Mouse (Mus musculus) megakaryocyte, embryonic 14.5 days (primary cell): ENCODE results near the gene Ptpdc1.

Experiments used
- FLI1 ChIP-seq: IDR thresholded peaks from 2 replicates; pipeline ENCODE4 v1.6.1; 2012; ENCODE audit warnings: low read length, inconsistent platforms, mixed read lengths
- GATA1 ChIP-seq: IDR thresholded peaks from 3 replicates; pipeline ENCODE4 v1.6.1; 2012; ENCODE audit warnings: mixed read lengths, low read length, inconsistent platforms, borderline replicate concordance

DNA sequence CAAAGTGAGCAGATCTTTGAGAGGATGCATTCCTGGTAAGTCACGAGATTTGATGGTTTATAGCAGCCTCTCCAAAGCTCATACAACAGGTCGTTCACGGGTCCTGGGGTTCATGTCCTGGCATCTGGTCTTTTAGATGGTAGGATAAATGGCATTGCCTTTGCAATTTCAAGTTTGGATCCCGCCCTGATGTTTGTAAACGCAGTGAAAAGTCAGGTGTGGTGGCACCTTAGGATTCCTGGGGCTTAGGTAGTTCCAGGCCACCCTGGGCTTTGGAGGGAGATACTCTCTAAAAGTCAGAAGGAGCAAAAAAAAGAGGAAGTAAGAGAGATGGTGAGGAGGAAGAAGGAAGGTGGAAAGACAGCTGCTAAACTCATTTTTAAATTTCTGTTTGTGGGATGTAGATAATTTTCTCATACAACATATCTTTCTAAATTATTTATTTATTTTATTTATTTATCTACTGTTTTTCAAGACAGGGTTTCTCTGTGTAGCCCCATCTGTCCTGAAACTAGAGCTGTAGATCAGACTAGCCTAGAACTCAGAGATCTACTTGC, 55.8 kb downstream of the Ptpdc1 start:
- TF ChIP-seq GATA1 = no peak
- no peak for TF ChIP-seq FLI1
